Mouse (Mus musculus) gastrocnemius, postnatal 25 days (tissue): Measurements from ENCODE around the gene Surf1. TPM values are rescaled to one million over a fixed set of nuclear protein-coding genes. Genes with fewer than 3 reads are reported as not detected.
A peak's percentile ranks its signal among the peaks of the same experiment; 100 is the strongest.

Experiments
- DNase-seq: peaks from one replicate; pipeline ENCODE4 v3.0.0; 2022
- long read RNA-seq, 2 experiments: library from polyadenylated mRNA; stranded (forward); transcript quantifications; one replicate each; pipeline ENCODE4 v2.0.0; 2021
- total RNA-seq, 2 experiments: library from RNA; stranded (reverse); gene quantifications; 1 replicate in 1 of 2; 2 replicates in 1 of 2; pipeline ENCODE4 v1.2.3; 2021

The Surf1 gene
- total RNA-seq = 10 to 100 TPM; 27.4 to 33.1 TPM
- long read RNA-seq, experiment 1, transcript Surf1-201 (9 exons, 1,173 nt) = major isoform, 13 of 27 reads
- long read RNA-seq, experiment 1, transcript Surf1-209 (9 exons, 1,151 nt) = minor isoform, 5 of 27 reads
- long read RNA-seq, experiment 1, partial matches to known transcripts = 1 of 27 reads
- long read RNA-seq, experiment 1, other reads (novel, unspliced or antisense) = 8 of 27 reads
- long read RNA-seq, experiment 2, transcript Surf1-201 (9 exons, 1,173 nt) = major isoform, 8 of 20 reads
- long read RNA-seq, experiment 2, partial matches to known transcripts = 1 of 20 reads
- long read RNA-seq, experiment 2, other reads (novel, unspliced or antisense) = 7 of 20 reads

- peak; percentile 71 for DNase-seq
These were observed at the start of gene Surf1, which contains the start of gene Surf2 for GRCm38 (mm10) chr2:26915927-26916728. Surf1 (minus strand) TSS chr2:26916530. Surf2 (plus strand) TSS chr2:26916367.

GRCm38 (mm10) chr2:26964724-26965370 is 48.5 kb upstream of the Surf1 start:
- DNase-seq = no peak

GRCm38 (mm10) chr2:26963923-26964723 is 47.8 kb upstream of the Surf1 start, which contains the start of gene Rexo4:
Rexo4 (minus strand) TSS chr2:26964386.
- DNase-seq = peak; percentile 90

GRCm38 (mm10) chr2:26960756-26961155 is 44.4 kb upstream of the Surf1 start:
- no peak for DNase-seq

- no peak for DNase-seq
These were observed 41.1 kb upstream of the Surf1 start for GRCm38 (mm10) chr2:26957488-26957859.

- DNase-seq = no peak
These were observed 40.6 kb upstream of the Surf1 start for GRCm38 (mm10) chr2:26956811-26957487.

GRCm38 (mm10) chr2:26954735-26955395 is 38.5 kb upstream of the Surf1 start:
- no peak for DNase-seq

GRCm38 (mm10) chr2:26952866-26953265 is 36.5 kb upstream of the Surf1 start:
- DNase-seq = no peak

- DNase-seq = no peak
These were observed 35.9 kb upstream of the Surf1 start for GRCm38 (mm10) chr2:26952193-26952592.

GRCm38 (mm10) chr2:26951346-26951905 is 35.1 kb upstream of the Surf1 start:
- no peak for DNase-seq

- DNase-seq = no peak
These were observed 34.1 kb upstream of the Surf1 start for GRCm38 (mm10) chr2:26950411-26950810.

GRCm38 (mm10) chr2:26943253-26943652 is 26.9 kb upstream of the Surf1 start:
- DNase-seq = no peak

- DNase-seq = no peak
These were observed 25.2 kb upstream of the Surf1 start for GRCm38 (mm10) chr2:26941539-26941938.

GRCm38 (mm10) chr2:26936425-26936824 is 20.1 kb upstream of the Surf1 start:
- DNase-seq = no peak

- no peak for DNase-seq
These were observed 19.0 kb upstream of the Surf1 start for GRCm38 (mm10) chr2:26935286-26935685.

- peak; percentile 96 for DNase-seq
These were observed 17.1 kb upstream of the Surf1 start, which contains the start of the genes Surf4 and Stkld1 for GRCm38 (mm10) chr2:26933304-26934055. Surf4 (minus strand) TSS chr2:26933928. Stkld1 (plus strand) TSS chr2:26934047.

GRCm38 (mm10) chr2:26932473-26933303 is 16.4 kb upstream of the Surf1 start:
- DNase-seq = no peak

GRCm38 (mm10) chr2:26930390-26930789 is 14.1 kb upstream of the Surf1 start:
- DNase-seq = no peak
